Mouse (Mus musculus) B cell, adult 67 days (primary cell): ENCODE results near the gene Chrnd. TPM values are rescaled to one million over a fixed set of nuclear protein-coding genes. Genes with fewer than 3 reads are reported as not detected.

Experiments
- total RNA-seq, 2 experiments: library from RNA; stranded (reverse); gene quantifications; 4 replicates each; pipeline ENCODE4 v1.2.4; 2023

The Chrnd gene
- total RNA-seq = not detected

GRCm38 (mm10) chr1:87190429-87190828 lies at the start of gene Chrnd:
Gene Chrnd, plus strand, starts transcription at chr1:87190607.

GRCm38 (mm10) chr1:87156199-87156587 lies 34.2 kb upstream of the Chrnd start, which contains the start of gene Ecel1:
Gene Ecel1, minus strand, starts transcription at chr1:87156521.

GRCm38 (mm10) chr1:87183013-87183412 lies 7.4 kb upstream of the Chrnd start, which contains the start of gene Prss56:
Gene Prss56, plus strand, starts transcription at chr1:87183313.

DNA sequence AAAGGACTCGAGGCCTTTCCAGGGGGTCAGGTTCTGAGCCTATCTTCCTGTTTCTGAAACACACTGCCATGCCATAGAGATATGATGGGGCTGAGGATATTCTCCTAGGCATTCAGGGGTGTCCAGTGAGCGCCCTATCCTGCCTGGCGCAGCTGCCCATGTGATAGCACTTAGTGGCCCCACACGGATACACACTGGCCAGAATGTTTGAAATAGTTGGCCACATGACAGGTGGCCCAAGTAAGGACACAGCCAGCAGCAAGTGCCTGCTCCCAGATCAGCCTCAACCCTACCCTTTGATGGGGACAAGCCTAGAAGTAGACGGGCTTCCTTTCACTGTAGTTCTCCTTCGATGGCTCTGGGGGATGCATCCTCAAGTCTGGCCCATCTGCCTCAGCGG lies 14.1 kb downstream of the Chrnd start, which contains the start of gene Chrng:
TSS of gene Chrng (plus strand) at position 193 of the 400 bp plus-strand sequence.

DNA sequence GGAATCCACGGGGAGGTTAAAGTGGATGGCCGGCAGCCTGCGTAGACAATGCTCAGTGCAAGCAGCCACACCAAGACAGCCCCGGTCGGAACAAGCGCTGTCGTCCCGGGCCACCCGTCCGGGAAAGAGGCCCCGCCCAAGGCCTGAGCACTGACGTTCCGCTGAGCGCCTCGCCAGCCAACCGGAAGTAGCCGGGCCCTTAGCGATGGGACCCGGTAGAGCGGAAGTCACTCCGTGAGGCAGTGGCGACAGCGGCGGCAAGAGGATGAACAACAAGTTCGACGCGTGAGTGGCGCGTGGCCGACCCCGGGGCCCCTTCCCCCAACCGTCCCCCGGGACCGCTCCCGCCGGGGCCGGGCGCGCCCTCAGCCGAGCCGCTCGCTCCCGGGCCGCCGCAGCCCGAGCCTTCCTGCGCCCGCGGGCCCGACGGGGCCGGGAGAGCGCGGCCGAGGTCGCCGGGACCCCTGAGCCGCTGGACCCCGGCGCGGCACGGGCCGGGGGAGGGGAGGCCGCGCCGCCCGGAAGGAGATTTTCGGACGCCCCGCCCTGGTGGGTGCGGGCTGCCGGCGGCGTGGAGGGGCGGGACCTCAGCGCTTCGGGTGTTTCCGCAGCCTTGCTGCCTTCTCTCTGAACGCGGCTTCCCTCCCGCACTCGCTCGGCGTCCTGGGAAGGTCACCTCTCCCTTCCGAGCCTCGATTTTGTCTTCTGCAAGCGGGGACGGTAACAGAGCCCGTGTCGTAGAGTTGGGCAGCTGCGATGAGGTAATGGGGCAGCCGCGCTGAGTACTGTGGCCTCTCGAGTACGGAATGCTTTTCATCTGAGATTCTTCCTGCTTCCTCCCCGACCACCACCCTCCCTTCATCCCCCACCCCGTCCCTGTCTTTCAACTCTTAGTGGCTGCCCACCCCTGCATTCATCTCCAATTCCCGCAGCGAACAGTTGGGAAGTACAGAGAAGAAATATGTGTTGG lies 23.6 kb downstream of the Chrnd start, which contains the start of gene Eif4e2:
TSS of gene Eif4e2 (plus strand) at position 180 of the 970 bp plus-strand sequence.

Other genes with a start within 250 kb of the Chrnd start
- not detected for gene Alppl2, start 100.7 kb upstream of the Chrnd start, total RNA-seq
- gene Alpi, start 89.0 kb upstream of the Chrnd start, total RNA-seq = not detected
- not detected for gene Akp3, start 65.6 kb upstream of the Chrnd start, total RNA-seq
- gene Ecel1, start 34.1 kb upstream of the Chrnd start, total RNA-seq = not detected
- not detected for gene Prss56, start 7.3 kb upstream of the Chrnd start, total RNA-seq
- not detected for gene Chrng, start 14.1 kb downstream of the Chrnd start, total RNA-seq
- 100 to 1,000 TPM; 100 to 104 TPM for gene Eif4e2, start 23.3 kb downstream of the Chrnd start, total RNA-seq
- not detected for gene Efhd1, start 73.8 kb downstream of the Chrnd start, total RNA-seq
- 100 to 1,000 TPM; 137 to 143 TPM for gene Gigyf2, start 136.4 kb downstream of the Chrnd start, total RNA-seq
- not detected for gene Kcnj13, start 204.1 kb downstream of the Chrnd start, total RNA-seq